Mouse (Mus musculus) urinary bladder, postnatal 4 days (tissue): ENCODE results near the gene Sh2b3.

Experiments
- DNase-seq, 2 experiments: peaks; one replicate each; pipeline ENCODE4 v3.0.0; 2021 to 2022; ENCODE audit warnings: low spot score in 2 of 2

Gene Sh2b3

GRCm38 (mm10) chr5:121843138-121843905 is 5.9 kb upstream of the Sh2b3 start:
- no peak for DNase-seq

- DNase-seq = peak; percentile 74 to 86
Measured at GRCm38 (mm10) chr5:121842665-121843118, 5.2 kb upstream of the Sh2b3 start.

- no peak for DNase-seq
Measured at GRCm38 (mm10) chr5:121841973-121842372, 4.5 kb upstream of the Sh2b3 start.

GRCm38 (mm10) chr5:121841516-121841915 is 4.1 kb upstream of the Sh2b3 start:
- DNase-seq = no peak

- no peak for DNase-seq
Measured at GRCm38 (mm10) chr5:121839128-121839473, 1.7 kb upstream of the Sh2b3 start.

- peak in 1 of 2 experiments; percentile 57 for DNase-seq
Measured at GRCm38 (mm10) chr5:121838341-121839127, 1.1 kb upstream of the Sh2b3 start.

- peak; percentile 91 to 92 for DNase-seq
Measured at GRCm38 (mm10) chr5:121836692-121837415, 592 bp downstream of the Sh2b3 start.

GRCm38 (mm10) chr5:121835949-121836691 is 1.3 kb downstream of the Sh2b3 start:
- DNase-seq = no peak

- DNase-seq = no peak
Measured at GRCm38 (mm10) chr5:121834991-121835747, 2.3 kb downstream of the Sh2b3 start.

- DNase-seq = no peak
Measured at GRCm38 (mm10) chr5:121834241-121834606, 3.2 kb downstream of the Sh2b3 start.

GRCm38 (mm10) chr5:121833572-121834240 is 3.7 kb downstream of the Sh2b3 start:
- DNase-seq = no peak

GRCm38 (mm10) chr5:121833159-121833558 is 4.3 kb downstream of the Sh2b3 start:
- no peak for DNase-seq

GRCm38 (mm10) chr5:121832376-121833155 is 4.9 kb downstream of the Sh2b3 start:
- no peak for DNase-seq

- no peak for DNase-seq
Measured at GRCm38 (mm10) chr5:121831002-121831601, 6.3 kb downstream of the Sh2b3 start.

- no peak for DNase-seq
Measured at GRCm38 (mm10) chr5:121828491-121829432, 8.7 kb downstream of the Sh2b3 start.

GRCm38 (mm10) chr5:121827876-121828275 is 9.6 kb downstream of the Sh2b3 start:
- DNase-seq = no peak

GRCm38 (mm10) chr5:121825606-121826005 is 11.8 kb downstream of the Sh2b3 start:
- no peak for DNase-seq

- no peak for DNase-seq
Measured at GRCm38 (mm10) chr5:121824121-121824520, 13.3 kb downstream of the Sh2b3 start.
